8 mouse cellular contexts compared by ENCODE assay signal in the genomic region with DNA sequence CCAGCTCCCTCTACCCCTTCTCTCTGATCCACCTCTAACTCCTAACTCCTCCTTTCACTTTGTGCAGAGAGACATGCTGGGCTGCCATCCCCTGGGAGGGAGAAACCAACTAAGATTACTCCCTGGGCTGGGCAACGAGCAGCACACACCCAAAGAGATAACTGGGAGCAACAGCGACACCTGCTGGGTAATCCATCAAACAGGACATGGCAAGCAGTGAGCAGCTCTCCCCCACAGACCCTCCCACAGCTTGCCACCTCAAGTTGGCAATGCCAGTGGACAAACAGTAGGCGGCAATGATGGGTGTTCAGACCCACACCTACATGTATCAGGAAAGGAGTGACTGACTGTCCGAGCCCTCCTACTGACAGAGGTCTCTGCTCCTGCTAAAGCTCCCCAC. TPM values are rescaled to one million over a fixed set of nuclear protein-coding genes. Genes with fewer than 3 reads are reported as not detected.
DNase-seq lines count a peak whose midpoint lies in the region; ATAC-seq and TF ChIP-seq lines count a peak whose summit lies in the region.
"Had no signal": no experiment of that assay in that cellular context is flagged by ENCODE, and none has a peak within 500 bp of the region (broad histone marks: within the 10 kb centered on the region; RNA-seq: fewer than 3 reads in every experiment).

No protein-coding gene starts in this region.

- H3K4me3 ChIP-seq in CH12.LX (replicated peaks in 1 of 3; ENCODE audit: low read depth in 2 of 3, low read length in 2 of 3, poor library complexity in 1 of 3): no peak overlapping the region
- no peak overlapping the region for H3K4me3 ChIP-seq in embryonic facial prominence, embryonic 14.5 days (ENCODE audit: low read depth, low read length)
- H3K4me3 ChIP-seq: myocyte had no signal

- no peak overlapping the region for H3K4me2 ChIP-seq in CH12.LX (ENCODE audit: insufficient read depth, low read depth, poor library complexity, severe bottlenecking)
- no peak overlapping the region for H3K4me2 ChIP-seq in embryonic facial prominence, embryonic 14.5 days (ENCODE audit: low read depth, low read length)

- TF ChIP-seq POLR2A in CH12.LX (IDR thresholded peaks at IDR 0.05; ENCODE audit: low read depth, low read length): no peak

- WGBS in embryonic facial prominence, embryonic 14.5 days: 10% methylated on average over 4 of the region's 4 CpGs

- no peaks in the 10 kb centered on the region for H3K36me3 ChIP-seq in CH12.LX (replicated peaks in 1 of 2; ENCODE audit: control insufficient read depth in 1 of 2, insufficient read depth in 1 of 2, low read length in 1 of 2)
- no peaks in the 10 kb centered on the region for H3K36me3 ChIP-seq in embryonic facial prominence, embryonic 14.5 days (ENCODE audit: control insufficient read depth, insufficient read depth, low read length)

- H3K9me3 ChIP-seq in CH12.LX (replicated peaks; ENCODE audit: low read length): no peaks in the 10 kb centered on the region
- H3K9me3 ChIP-seq in embryonic facial prominence, embryonic 14.5 days (ENCODE audit: control insufficient read depth, low read length): no peaks in the 10 kb centered on the region

- no peak for TF ChIP-seq EP300 in CH12.LX (IDR thresholded peaks at IDR 0.05; ENCODE audit: low read length)

- ATAC-seq in embryonic facial prominence, embryonic 14.5 days (ENCODE audit: low read depth): no peak

- H3K27me3 ChIP-seq in CH12.LX (replicated peaks): peaks cover 53% of the 10 kb centered on the region
- H3K27me3 ChIP-seq in embryonic facial prominence, embryonic 14.5 days (replicated peaks; ENCODE audit: control insufficient read depth, insufficient read depth, low read length): no peaks in the 10 kb centered on the region

- peak; percentile 36 for TF ChIP-seq RAD21 in CH12.LX (IDR thresholded peaks at IDR 0.05; ENCODE audit: low read depth, low read length)

- H3K79me2 ChIP-seq in CH12.LX (replicated peaks; ENCODE audit: control insufficient read depth, extremely low read depth, insufficient read depth, poor library complexity, severe bottlenecking): no peaks in the 10 kb centered on the region

- DNase-seq in kidney, adult 9 months: peak; percentile 28
- DNase-seq in kidney, adult 11 months: no peak
- DNase-seq in CH12.LX (ENCODE audit: extremely low read depth): peak; percentile 60
- peak; percentile 77 for DNase-seq in R1 (ENCODE audit: low read depth, low spot score)
- DNase-seq in embryonic facial prominence, embryonic 14.5 days (ENCODE audit: low spot score): peak; percentile 58
- DNase-seq in left cerebral cortex, postnatal 14 days (ENCODE audit: low spot score in 2 of 2): peak; percentile 52 to 59
- DNase-seq in retina, postnatal 1 day: peak; percentile 93

- in situ Hi-C loops in CH12.LX (cut with MboI; ENCODE audit: low pct_ligation_motif_present, low pct_unique_long_range_greater_than_20kb, low sequenced_read_pairs): no loop called here

- intact Hi-C loops in left cerebral cortex, postnatal 14 days (cut with DNase I): no loop called here

- no peak overlapping the region for H3K27ac ChIP-seq in CH12.LX (ENCODE audit: insufficient read depth, low read depth)
- no peak overlapping the region for H3K27ac ChIP-seq in embryonic facial prominence, embryonic 14.5 days (replicated peaks; ENCODE audit: low read depth, low read length)

- H3K4me1 ChIP-seq in CH12.LX (ENCODE audit: control insufficient read depth in 1 of 2, insufficient read depth in 2 of 2): no peaks in the 10 kb centered on the region; a peak in 1 of 4 replicates
- H3K4me1 ChIP-seq in embryonic facial prominence, embryonic 14.5 days (ENCODE audit: control insufficient read depth, insufficient read depth, low read length): peaks cover 7% of the 10 kb centered on the region

- H3K9ac ChIP-seq in CH12.LX (ENCODE audit: insufficient read depth, low read depth): no peak overlapping the region
- H3K9ac ChIP-seq in embryonic facial prominence, embryonic 14.5 days (ENCODE audit: low read depth, low read length): no peak overlapping the region

- dilution Hi-C loops in CH12.LX (cut with MboI; ENCODE audit: extremely low pct_ligation_motif_present, extremely low pct_unique_long_range_greater_than_20kb, low sequenced_read_pairs): no loop called here

- peak; percentile 63 to 75 for TF ChIP-seq CTCF in CH12.LX (conservative IDR thresholded peaks at IDR 0.05 in 1 of 2, IDR thresholded peaks at IDR 0.05 in 1 of 2; ENCODE audit: low read depth in 2 of 2, low read length in 2 of 2)

TF ChIP-seq in CH12.LX, 34 proteins besides CTCF, POLR2A, EP300 and RAD21:
- TF ChIP-seq MAX (IDR thresholded peaks at IDR 0.05; ENCODE audit: low read length): no peak
- peak; percentile 39 for TF ChIP-seq SMC3 (IDR thresholded peaks at IDR 0.05; ENCODE audit: low read depth, low read length)
- TF ChIP-seq IRF4 (IDR thresholded peaks at IDR 0.05; ENCODE audit: low read depth, low read length): peak; percentile 48; the same call in 1 of the 2 replicates
TF ChIP-seq in CH12.LX: peak in this region for 2.

RNA-seq across cellular contexts. Expression of gene Cpz, which starts 4.9 kb away (rescaled TPM):
- total RNA-seq in CH12.LX (2012; rRNA removed) (not detected in 2 replicates), CH12.LX (2014; rRNA removed) (not detected in 2 replicates)
- not detected in 2 replicates for polyA plus RNA-seq in CH12.LX (2012; ENCODE audit: insufficient read length, low read depth)
- polyA plus RNA-seq in embryonic facial prominence, embryonic 14.5 days (2014; fragmentation: Nextera tagmentation; extraction: Ambion mirVana): 18.9 and 20.4 TPM in 2 replicates
- total RNA-seq in left cerebral cortex, postnatal 14 days (2021): 1 to 10 TPM; 2.1 TPM

RNA-seq across cellular contexts. Expression of gene Trmt44, which starts 44.4 kb away (rescaled TPM):
- total RNA-seq in CH12.LX (2012; rRNA removed): 7.9 and 10.3 TPM in 2 replicates
- 6.5 and 7.3 TPM in 2 replicates for total RNA-seq in CH12.LX (2014; rRNA removed)
- 7.5 and 8.4 TPM in 2 replicates for polyA plus RNA-seq in CH12.LX (2012; ENCODE audit: insufficient read length, low read depth)
- 6.6 and 7.1 TPM in 2 replicates for polyA plus RNA-seq in embryonic facial prominence, embryonic 14.5 days (2014; fragmentation: Nextera tagmentation; extraction: Ambion mirVana)
- total RNA-seq in left cerebral cortex, postnatal 14 days (2021): 1 to 10 TPM; 6.9 to 7.4 TPM

RNA-seq across cellular contexts. Expression of gene Acox3, which starts 52.4 kb away (rescaled TPM):
- total RNA-seq in CH12.LX (2012; rRNA removed): 21.2 and 22.3 TPM in 2 replicates
- 9.4 and 11.5 TPM in 2 replicates for total RNA-seq in CH12.LX (2014; rRNA removed)
- 32.3 and 34.3 TPM in 2 replicates for polyA plus RNA-seq in CH12.LX (2012; ENCODE audit: insufficient read length, low read depth)
- polyA plus RNA-seq in embryonic facial prominence, embryonic 14.5 days (2014; fragmentation: Nextera tagmentation; extraction: Ambion mirVana): 11.8 and 13.4 TPM in 2 replicates
- 10 to 100 TPM; 24.8 to 29.5 TPM for total RNA-seq in left cerebral cortex, postnatal 14 days (2021)
